Mouse (Mus musculus): Measurements from ENCODE around the gene Pias4. TPM values are rescaled to one million over a fixed set of nuclear protein-coding genes. Genes with fewer than 3 reads are reported as not detected.

Pias4 gene
- polyA plus RNA-seq, 1 experiment from 2014 or later = 60.9 TPM

GRCm38 (mm10) chr10:81140717-81141454, 26.8 kb downstream of the Pias4 start:
- Histone ChIP-seq H3K4me2 (replicated peaks) (peak overlapping the region; percentile 95; the same call in 1 of the 2 replicates), H3K9ac (replicated peaks) (peak overlapping the region; percentile 32), H3K4me3 (replicated peaks) (no peak overlapping the region; the same call in 1 of the 2 replicates), H3K36me3 (peaks cover 27% of the 10 kb centered on the region), H3K27ac (no peak overlapping the region), H3K27me3 (peaks cover under 1% of the 10 kb centered on the region; the same call in 1 of the 2 replicates), H3K9me3 (no peaks in the 10 kb centered on the region), H3K4me1 (replicated peaks) (peaks cover 53% of the 10 kb centered on the region)
- ATAC-seq = no peak
- 70% methylated on average over 10 of the region's 10 CpGs for WGBS

DNA sequence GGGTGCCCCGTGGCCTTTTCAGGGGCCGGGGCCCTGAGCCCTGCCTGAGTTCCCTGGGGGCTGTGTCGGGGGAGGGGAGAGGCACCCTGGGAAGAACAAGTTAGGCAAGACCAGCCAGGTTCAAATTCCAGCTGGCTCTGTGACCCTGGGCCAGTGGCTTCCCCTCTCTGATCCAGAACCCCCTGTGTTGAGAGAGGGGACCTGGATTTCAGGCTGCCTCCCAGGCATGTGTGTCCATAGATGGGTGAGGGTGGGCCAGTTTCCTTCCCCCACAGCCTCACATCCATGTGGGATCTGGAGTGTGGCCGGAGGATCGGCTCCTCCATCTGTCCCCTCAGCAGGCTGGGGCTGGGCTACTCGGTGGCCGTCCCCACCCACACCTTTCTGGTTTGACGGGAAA, 27.7 kb downstream of the Pias4 start:
- no peak for ATAC-seq
- H3K4me2 ChIP-seq (replicated peaks) = peak overlapping the region; percentile 95
- peak overlapping the region; percentile 30; the same call in 1 of the 2 replicates for H3K27ac ChIP-seq
- H3K4me1 ChIP-seq (replicated peaks) = peaks cover 61% of the 10 kb centered on the region
- H3K9ac ChIP-seq (replicated peaks) = peak overlapping the region; percentile 94; the same call in 1 of the 2 replicates
- peaks cover 18% of the 10 kb centered on the region for H3K36me3 ChIP-seq
- H3K27me3 ChIP-seq = peaks cover 10% of the 10 kb centered on the region
- H3K4me3 ChIP-seq (replicated peaks) = peak overlapping the region; percentile 67
- H3K9me3 ChIP-seq = no peaks in the 10 kb centered on the region
- 58% methylated on average over 8 of the region's 8 CpGs for WGBS

DNA sequence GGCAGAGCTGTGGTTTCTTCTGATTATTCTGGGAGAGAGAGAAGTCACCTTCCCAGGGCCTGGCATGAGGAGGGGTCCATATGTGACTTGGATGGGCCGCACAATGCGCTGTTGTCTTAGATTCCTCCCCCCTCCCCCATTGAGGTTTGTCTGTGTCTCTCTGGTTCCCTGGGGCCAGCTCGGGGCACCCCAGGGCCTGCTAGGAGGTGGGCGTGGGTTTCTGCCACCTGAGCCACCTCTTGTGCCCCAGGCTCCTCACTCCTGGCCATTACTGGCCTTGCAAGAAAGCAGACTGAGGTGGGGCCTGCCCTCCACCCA, 28.2 kb downstream of the Pias4 start:
- peak overlapping the region; percentile 94; the same call in 1 of the 2 replicates for H3K9ac ChIP-seq (replicated peaks)
- peak overlapping the region; percentile 30; the same call in 1 of the 2 replicates for H3K27ac ChIP-seq
- H3K4me1 ChIP-seq (replicated peaks) = peaks cover 61% of the 10 kb centered on the region
- H3K36me3 ChIP-seq = peaks cover 13% of the 10 kb centered on the region
- H3K9me3 ChIP-seq = no peaks in the 10 kb centered on the region
- peaks cover 15% of the 10 kb centered on the region for H3K27me3 ChIP-seq
- H3K4me3 ChIP-seq (replicated peaks) = peak overlapping the region; percentile 67
- WGBS = 75% methylated on average over 4 of the region's 4 CpGs
- peak overlapping the region; percentile 95 for H3K4me2 ChIP-seq (replicated peaks)
- ATAC-seq = no peak

DNA sequence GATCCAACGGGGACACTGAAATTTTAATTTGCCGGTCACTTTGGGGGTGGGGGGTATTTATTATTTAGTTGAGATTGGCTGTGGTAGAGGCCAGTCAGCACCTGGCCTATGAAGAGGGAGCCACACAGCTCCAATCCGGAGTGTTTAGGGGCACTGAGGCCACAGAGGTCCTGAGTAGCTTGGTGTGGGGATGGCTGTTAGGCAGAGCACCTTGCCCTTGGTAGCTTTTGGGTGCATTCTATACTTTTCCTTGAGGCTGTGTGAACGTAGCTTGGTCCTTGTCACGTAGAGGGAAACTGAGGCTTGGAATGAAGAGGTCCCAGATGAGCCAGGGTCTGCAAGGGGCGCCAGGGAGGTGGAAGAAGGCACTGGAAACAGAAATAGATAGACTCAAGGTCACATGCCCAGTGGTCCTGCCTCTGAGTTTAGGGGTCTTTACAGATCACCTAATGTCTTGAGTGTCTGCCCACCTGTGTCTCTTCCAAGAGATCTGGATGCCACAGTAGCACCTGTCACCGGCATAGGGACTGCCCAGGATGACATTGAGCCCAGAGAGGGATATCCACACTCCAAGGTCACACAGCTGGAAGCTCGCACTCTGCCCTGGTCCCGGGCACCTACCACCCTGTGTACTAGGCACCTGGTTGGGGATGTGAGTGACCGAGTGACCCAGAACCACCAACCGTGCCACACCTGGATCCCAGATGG, 28.7 kb downstream of the Pias4 start:
- H3K36me3 ChIP-seq = peaks cover 7% of the 10 kb centered on the region
- H3K4me2 ChIP-seq (replicated peaks) = peak overlapping the region; percentile 95
- H3K9me3 ChIP-seq = no peaks in the 10 kb centered on the region
- peak overlapping the region; percentile 87 for H3K27ac ChIP-seq
- ATAC-seq = no peak
- WGBS = 61% methylated on average over 11 of the region's 11 CpGs
- peak overlapping the region; percentile 94 for H3K9ac ChIP-seq (replicated peaks)
- H3K27me3 ChIP-seq = peaks cover 20% of the 10 kb centered on the region
- peak overlapping the region; percentile 67 for H3K4me3 ChIP-seq (replicated peaks)
- H3K4me1 ChIP-seq (replicated peaks) = peaks cover 61% of the 10 kb centered on the region

- Histone ChIP-seq H3K9me3 (no peaks in the 10 kb centered on the region), H3K4me2 (replicated peaks) (peak overlapping the region; percentile 95), H3K4me1 (replicated peaks) (peaks cover 61% of the 10 kb centered on the region), H3K36me3 (peaks cover under 1% of the 10 kb centered on the region; the same call in 1 of the 2 replicates), H3K9ac (replicated peaks) (peak overlapping the region; percentile 94), H3K27me3 (peaks cover 27% of the 10 kb centered on the region), H3K27ac (peak overlapping the region; percentile 87), H3K4me3 (replicated peaks) (peak overlapping the region; percentile 67)
- ATAC-seq = no peak
- WGBS = 0% methylated on average over 18 of the region's 24 CpGs
Measured at GRCm38 (mm10) chr10:81138131-81138782, 29.5 kb downstream of the Pias4 start.

GRCm38 (mm10) chr10:81137252-81138130, 30.2 kb downstream of the Pias4 start:
- peak overlapping the region; percentile 67 for H3K4me3 ChIP-seq (replicated peaks)
- peak overlapping the region; percentile 87 for H3K27ac ChIP-seq
- H3K9ac ChIP-seq (replicated peaks) = peak overlapping the region; percentile 94
- no peaks in the 10 kb centered on the region for H3K9me3 ChIP-seq
- ATAC-seq = peak; percentile 90
- no peaks in the 10 kb centered on the region for H3K36me3 ChIP-seq
- H3K27me3 ChIP-seq = peaks cover 34% of the 10 kb centered on the region
- under 1% methylated on average over 68 of the region's 89 CpGs for WGBS
- peaks cover 56% of the 10 kb centered on the region for H3K4me1 ChIP-seq (replicated peaks)
- H3K4me2 ChIP-seq (replicated peaks) = peak overlapping the region; percentile 95

- under 1% methylated on average over 37 of the region's 50 CpGs for WGBS
- peak; percentile 47 for ATAC-seq
- H3K4me2 ChIP-seq (replicated peaks) = peak overlapping the region; percentile 92
- H3K4me1 ChIP-seq (replicated peaks) = peaks cover 50% of the 10 kb centered on the region
- H3K9me3 ChIP-seq = no peaks in the 10 kb centered on the region
- H3K9ac ChIP-seq (replicated peaks) = peak overlapping the region; percentile 86
- peaks cover 38% of the 10 kb centered on the region for H3K27me3 ChIP-seq
- peak overlapping the region; percentile 97 for H3K27ac ChIP-seq
- peak overlapping the region; percentile 67 for H3K4me3 ChIP-seq (replicated peaks)
- H3K36me3 ChIP-seq = no peaks in the 10 kb centered on the region
Measured at GRCm38 (mm10) chr10:81136706-81137231, 31.0 kb downstream of the Pias4 start.

- H3K4me2 ChIP-seq (replicated peaks) = peak overlapping the region; percentile 92
- peaks cover 43% of the 10 kb centered on the region for H3K4me1 ChIP-seq (replicated peaks)
- H3K27me3 ChIP-seq = peaks cover 38% of the 10 kb centered on the region
- H3K9ac ChIP-seq (replicated peaks) = peak overlapping the region; percentile 86
- H3K9me3 ChIP-seq = no peaks in the 10 kb centered on the region
- peak; percentile 31 for ATAC-seq
- WGBS = under 1% methylated on average over 79 of the region's 86 CpGs
- peak overlapping the region; percentile 97 for H3K27ac ChIP-seq
- no peaks in the 10 kb centered on the region for H3K36me3 ChIP-seq
- peak overlapping the region; percentile 67 for H3K4me3 ChIP-seq (replicated peaks)
Measured at GRCm38 (mm10) chr10:81135831-81136705, 31.7 kb downstream of the Pias4 start.

GRCm38 (mm10) chr10:81134966-81135681, 32.6 kb downstream of the Pias4 start, which contains the start of gene Zbtb7a:
Gene Zbtb7a, plus strand, starts transcription at chr10:81135220.
- Histone ChIP-seq H3K27ac (peak within 1 kb of the TSS; percentile 97), H3K9me3 (no peaks in the 10 kb centered on the region), H3K4me2 (replicated peaks) (peak within 1 kb of the TSS; percentile 92), H3K4me3 (replicated peaks) (peak within 1 kb of the TSS; percentile 67), H3K27me3 (peaks cover 42% of the 10 kb centered on the region), H3K4me1 (replicated peaks) (peaks cover 33% of the 10 kb centered on the region), H3K9ac (replicated peaks) (peak within 1 kb of the TSS; percentile 86), H3K36me3 (no peaks in the 10 kb centered on the region)
- WGBS = 3% methylated on average over 40 of the region's 41 CpGs
- ATAC-seq = no peak

GRCm38 (mm10) chr10:81134181-81134587, 33.5 kb downstream of the Pias4 start:
- H3K27ac ChIP-seq = no peak overlapping the region
- H3K36me3 ChIP-seq = no peaks in the 10 kb centered on the region
- H3K27me3 ChIP-seq = peaks cover 52% of the 10 kb centered on the region
- no peak for ATAC-seq
- H3K4me2 ChIP-seq (replicated peaks) = no peak overlapping the region
- H3K4me3 ChIP-seq (replicated peaks) = no peak overlapping the region
- no peaks in the 10 kb centered on the region for H3K9me3 ChIP-seq
- peaks cover 30% of the 10 kb centered on the region for H3K4me1 ChIP-seq (replicated peaks)
- WGBS = 3% methylated on average over 16 of the region's 16 CpGs
- H3K9ac ChIP-seq (replicated peaks) = no peak overlapping the region

Data from midbrain, embryonic 13.5 days (tissue).